Mouse (Mus musculus) liver, adult 2 months (tissue): ENCODE data around the gene Pou4f1.
"Not testable (repeated sequence)": the region's sequence is repeated elsewhere in the genome, so short reads cannot be mapped to it uniquely, and the experiment has no call there.

ENCODE experiments used
- CTCF ChIP-seq: fragments of 200-500 bp; IDR thresholded peaks from 2 replicates; pipeline ENCODE4 v1.5.1; 2011; ENCODE audit warnings: low read depth, low read length, control low read depth
- POLR2A ChIP-seq: fragments of 200-500 bp; IDR thresholded peaks from 2 replicates; pipeline ENCODE4 v1.6.1; 2011; ENCODE audit warnings: low read length, control low read depth; ENCODE audit not compliant: insufficient read depth; ENCODE audit errors: extremely low read depth

GRCm38 (mm10) chr14:104502761-104503160 lies 35.0 kb upstream of the Pou4f1 start:
- TF ChIP-seq POLR2A, CTCF: not testable (repeated sequence)
